Mouse (Mus musculus): Measurements from ENCODE around the gene Ell.
"Not testable (repeated sequence)": the region's sequence is repeated elsewhere in the genome, so short reads cannot be mapped to it uniquely, and the experiment has no call there.

Ell gene

GRCm38 (mm10) chr8:70570360-70570759 lies 31.1 kb downstream of the Ell start:
- no peak for DNase-seq

GRCm38 (mm10) chr8:70570990-70571389 lies 31.7 kb downstream of the Ell start:
- DNase-seq: no peak

- no peak for DNase-seq
These were observed 35.0 kb downstream of the Ell start for GRCm38 (mm10) chr8:70574302-70574701.

DNA sequence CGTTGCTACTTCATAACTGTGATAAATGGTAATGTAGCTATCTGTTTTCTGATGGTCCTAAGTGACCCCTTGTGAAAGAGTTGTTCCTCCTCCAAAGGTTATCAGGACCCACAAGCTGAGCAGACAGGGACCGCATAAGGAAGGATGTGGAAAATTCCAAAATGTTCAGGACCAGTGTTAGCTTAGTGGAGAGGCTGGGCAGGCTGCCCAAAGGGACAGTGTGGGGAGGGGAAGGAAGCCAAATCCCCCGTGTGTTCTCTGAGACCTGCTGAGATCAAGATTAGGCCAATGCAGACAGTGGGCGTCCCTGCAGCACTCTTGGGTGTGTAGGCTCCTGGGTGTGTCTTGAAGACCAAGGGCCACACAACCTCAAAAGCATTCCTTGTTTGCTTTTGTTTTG lies 35.7 kb downstream of the Ell start:
- peak; percentile 77 for DNase-seq

DNA sequence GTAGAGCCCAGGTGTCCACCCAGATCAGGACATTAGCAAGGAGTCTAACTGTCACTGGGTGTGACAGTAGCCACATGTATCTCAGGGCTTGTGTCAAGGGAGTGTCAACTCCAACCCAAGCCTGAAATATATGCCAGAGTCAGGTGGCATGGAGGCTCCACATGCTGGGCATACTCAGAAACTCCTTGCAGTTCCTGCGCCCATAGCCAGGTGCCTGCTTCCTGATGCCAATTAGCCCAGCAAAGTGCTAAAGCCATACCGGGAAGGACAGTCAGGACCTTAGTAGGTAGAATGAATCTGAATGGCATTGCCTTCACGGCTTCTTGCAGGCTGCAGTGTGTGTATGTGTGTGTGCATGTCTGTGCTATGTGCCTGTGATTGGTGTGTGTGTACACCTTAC lies 38.0 kb downstream of the Ell start:
- no peak for DNase-seq

DNA sequence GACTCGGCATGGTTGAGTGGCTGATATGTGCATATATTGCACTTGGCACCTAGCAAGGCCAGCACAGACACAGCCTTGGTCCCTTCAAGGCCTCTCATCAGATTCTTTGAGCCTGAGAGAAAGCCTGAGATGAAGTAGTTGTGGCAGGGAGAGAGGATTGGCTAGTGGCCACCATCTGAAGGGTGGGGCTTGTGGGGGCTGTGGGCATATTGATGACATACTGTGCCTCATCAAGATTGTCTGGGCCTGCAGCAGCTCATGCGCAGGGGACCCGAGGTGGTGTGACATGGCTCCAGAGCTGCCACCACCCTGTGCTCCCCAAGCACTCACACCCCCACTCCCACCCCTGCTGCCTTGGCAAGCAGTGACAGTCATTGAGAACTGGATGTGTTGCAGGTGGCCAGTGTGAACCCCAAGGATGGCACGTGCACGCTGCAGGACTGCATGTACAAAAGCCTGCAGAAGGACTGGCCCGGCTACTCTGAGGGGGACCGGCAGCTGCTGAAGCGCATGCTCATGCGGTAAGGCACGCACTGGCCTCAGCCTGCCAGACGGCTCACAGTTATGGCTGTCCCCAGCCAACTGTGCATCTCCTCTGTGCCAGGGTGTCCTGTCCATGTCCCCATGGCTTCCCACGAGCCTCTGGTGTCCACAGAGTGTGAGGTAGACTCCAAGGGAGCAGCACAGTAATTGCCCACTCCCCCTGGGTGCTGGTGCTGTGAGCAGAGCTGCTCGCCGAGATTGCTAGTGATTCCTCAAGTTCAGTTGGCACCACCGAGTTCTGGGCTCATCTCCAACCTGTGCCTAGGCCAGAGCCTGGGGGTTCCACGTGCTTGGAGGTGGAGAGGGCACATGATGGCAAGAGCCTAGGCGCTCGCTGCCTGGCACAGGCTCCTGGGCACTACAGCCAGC lies 44.5 kb downstream of the Ell start:
- DNase-seq: no peak

DNA sequence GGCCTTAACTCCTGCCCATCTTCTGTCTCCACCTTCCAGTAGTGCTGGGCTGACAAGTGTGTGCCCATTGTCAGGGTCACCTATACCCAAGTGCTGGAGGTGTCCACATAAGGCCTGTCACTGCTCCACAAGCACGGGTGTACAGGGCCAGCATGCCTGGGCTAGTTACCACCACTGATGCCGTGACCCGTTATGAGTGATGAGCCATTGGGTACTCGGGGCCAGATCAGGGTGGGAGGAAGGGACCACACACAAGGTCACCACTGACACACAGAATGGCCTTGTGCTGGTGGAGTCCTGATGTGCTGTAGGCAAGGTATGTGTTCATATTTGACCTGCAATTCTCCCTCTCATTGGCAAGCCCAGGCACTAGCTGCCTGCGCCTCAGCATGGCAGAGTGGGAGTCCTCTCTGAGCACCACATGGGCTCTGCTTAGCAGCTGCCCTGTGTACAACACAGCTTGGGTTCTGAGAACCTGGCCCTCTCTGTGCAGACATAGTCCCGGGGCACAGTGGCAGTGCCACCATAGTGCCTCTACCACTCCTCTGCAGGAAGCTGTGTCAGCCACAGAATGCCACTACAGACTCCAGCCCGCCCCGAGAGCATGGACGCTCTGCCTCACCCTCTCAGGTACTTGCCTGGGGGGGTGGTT lies 45.5 kb downstream of the Ell start:
- DNase-seq: no peak

- peak; percentile 76 for DNase-seq
These were observed 46.0 kb downstream of the Ell start for GRCm38 (mm10) chr8:70585258-70585652.

- not testable (repeated sequence) for DNase-seq
These were observed 48.7 kb downstream of the Ell start for GRCm38 (mm10) chr8:70587955-70588354.

- no peak for DNase-seq
These were observed 52.3 kb downstream of the Ell start for GRCm38 (mm10) chr8:70591569-70591968.

DNA sequence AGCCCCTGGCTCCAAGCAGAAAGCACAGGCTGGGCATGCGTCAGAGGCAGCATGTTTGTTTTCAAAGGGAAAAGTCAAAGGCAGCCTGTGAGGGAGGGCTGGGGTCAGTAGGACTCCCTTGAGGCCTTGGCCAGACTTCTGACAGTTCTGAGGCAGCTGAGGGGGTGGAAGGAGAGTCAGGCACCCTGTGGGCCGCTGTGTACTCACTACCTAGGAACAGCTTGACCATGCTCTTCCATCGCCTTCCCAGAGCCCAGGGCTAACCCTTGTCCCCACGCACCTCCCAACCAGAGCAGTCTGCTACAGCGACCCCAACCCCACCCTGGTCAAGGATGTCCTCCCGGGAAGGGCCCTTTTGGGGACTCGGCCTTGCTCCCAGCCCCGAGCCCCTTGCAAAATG lies 53.9 kb downstream of the Ell start:
- DNase-seq: no peak

GRCm38 (mm10) chr8:70593961-70594609 lies 54.8 kb downstream of the Ell start, which contains the start of gene Isyna1:
Gene Isyna1, plus strand, starts transcription at chr8:70594373.
- peak; percentile 89 for DNase-seq

DNA sequence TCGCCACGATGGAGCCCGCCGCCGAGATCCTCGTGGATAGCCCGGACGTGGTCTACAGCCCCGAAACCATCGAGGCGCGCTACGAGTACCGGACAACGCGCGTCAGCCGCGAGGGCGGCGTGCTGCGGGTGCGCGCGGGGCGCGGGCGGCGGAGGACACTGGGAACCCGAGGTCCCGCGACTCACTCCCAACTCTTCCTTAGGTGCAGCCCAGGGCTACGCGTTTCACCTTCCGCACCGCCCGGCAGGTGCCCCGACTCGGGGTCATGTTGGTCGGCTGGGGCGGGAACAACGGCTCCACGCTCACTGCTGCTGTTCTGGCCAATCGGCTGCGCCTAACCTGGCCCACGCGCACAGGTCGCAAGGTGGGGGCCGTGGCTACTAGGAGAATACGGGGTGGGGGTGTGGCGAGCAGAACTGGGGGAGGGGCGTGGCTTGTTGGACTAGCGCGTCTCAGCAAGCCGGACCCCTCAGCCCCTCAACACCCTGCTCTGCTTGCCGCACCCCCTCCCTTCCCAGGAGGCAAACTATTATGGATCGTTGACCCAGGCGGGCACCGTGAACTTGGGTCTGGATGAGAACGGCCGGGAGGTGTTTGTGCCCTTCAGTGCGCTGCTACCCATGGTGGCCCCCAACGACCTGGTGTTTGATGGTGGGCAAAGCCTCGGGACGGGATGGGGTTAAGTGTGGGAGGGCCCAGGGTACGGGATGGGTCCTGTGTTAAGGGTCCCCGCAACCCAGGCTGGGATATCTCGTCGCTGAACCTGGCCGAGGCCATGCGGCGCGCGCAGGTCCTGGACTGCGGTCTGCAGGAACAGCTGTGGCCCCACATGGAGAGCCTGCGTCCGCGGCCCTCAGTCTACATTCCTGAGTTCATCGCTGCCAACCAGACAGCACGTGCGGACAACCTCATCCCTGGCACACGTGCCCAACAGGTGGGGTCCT lies 55.6 kb downstream of the Ell start:
- DNase-seq: no peak

DNA sequence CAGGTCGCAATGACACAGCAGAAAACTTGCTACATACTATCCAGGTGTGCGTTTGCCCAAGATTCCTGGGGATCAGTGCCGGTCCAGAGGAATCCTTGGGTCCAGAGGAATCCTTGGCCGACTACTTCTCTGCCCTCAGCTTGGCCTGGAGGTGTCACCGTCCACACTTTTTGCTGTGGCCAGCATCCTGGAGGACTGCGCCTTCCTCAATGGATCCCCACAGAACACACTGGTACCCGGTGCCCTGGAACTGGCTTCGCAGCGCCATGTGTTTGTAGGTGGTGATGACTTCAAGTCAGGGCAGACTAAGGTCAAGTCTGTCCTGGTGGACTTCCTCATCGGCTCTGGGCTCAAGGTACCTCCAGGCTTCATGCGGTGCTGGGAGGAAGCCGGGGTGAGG lies 56.6 kb downstream of the Ell start:
- no peak for DNase-seq

DNA sequence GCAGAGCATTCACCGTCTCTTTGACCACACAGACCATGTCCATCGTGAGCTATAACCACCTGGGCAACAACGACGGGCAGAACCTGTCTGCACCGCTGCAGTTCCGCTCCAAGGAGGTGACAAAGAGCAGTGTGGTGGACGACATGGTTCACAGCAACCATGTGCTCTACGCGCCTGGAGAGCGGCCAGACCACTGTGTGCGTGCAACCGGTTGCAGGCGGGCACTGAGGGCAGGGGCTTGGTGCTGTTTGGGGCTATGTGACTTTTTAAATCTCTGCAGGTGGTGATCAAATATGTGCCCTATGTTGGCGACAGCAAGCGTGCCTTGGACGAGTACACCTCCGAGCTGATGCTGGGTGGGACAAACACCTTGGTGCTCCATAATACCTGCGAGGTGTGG lies 57.0 kb downstream of the Ell start:
- no peak for DNase-seq

DNA sequence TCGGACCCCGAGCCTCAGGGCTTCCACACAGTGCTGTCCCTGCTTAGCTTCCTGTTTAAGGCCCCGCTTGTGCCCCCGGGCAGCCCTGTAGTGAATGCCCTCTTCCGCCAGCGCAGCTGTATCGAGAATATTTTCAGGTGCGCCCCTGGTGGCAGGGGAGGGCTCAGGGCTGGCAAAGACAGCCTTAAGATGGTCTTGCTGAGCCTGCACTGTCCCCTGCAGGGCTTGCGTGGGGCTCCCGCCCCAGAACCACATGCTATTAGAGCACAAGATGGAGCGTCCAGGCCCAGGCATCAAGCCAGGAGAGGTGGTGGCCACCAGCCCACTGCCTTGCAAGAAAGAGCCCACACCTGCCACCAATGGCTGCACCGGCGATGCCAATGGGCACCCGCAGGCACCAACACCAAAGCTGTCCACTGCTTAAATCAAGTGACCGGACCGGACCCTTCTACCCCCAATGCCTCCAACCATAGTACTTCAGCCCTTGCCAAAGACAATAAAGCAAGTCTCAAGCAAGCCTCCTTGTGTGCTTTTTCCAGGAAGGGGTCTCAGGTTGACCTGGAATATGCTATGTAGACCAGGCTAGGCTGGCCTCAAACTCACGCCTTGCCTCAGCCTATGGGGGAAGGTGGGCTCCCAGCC lies 57.6 kb downstream of the Ell start:
- no peak for DNase-seq

DNA sequence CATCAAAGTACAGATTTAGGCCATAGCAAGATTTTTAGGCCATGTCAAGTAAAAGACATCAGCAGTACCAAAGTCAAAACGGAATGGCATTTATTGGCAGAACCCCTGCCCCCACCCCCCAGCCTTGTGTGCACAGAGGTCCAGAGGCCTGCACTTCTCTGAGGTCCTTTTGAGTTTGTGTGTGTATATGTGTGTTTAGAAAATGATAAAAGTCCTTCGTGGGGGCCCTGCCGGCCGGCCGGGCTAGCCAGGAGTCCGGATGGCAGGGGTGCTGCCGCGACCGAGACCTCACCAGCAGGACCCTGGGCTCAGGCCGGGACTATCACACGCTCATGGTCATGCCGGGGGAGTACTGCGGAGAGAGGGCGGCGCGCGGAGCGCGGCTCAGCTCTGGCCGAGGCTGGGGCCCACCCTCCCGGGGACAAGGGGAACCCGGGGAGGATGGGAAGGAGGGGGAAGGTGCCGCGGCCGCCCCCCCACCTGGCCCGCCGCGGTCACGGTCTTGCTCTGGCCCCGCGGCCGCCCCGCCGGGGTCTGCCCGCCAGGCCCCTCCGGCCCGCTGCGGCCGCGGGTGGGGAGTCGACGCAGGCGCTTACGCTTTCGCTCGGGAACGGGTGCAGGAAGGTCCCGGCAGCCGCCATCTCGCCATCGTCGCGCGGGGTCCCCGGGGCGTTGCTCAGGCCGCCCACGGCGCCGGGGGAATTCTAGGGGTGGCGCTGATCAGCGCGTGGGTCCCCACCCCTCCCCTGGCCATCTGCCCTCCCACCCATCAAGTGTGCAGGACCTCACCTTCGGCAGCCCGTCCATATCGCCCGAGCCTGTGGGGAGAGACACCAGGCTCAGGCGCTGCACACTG lies 58.4 kb downstream of the Ell start:
- no peak for DNase-seq

GRCm38 (mm10) chr8:70598283-70598682 lies 59.0 kb downstream of the Ell start:
- DNase-seq: peak; percentile 90

GRCm38 (mm10) chr8:70598722-70599121 lies 59.5 kb downstream of the Ell start:
- DNase-seq: no peak

GRCm38 (mm10) chr8:70599507-70600290 lies 60.4 kb downstream of the Ell start:
- DNase-seq: no peak
